Mouse (Mus musculus): ENCODE measurements around the gene Sdad1. TPM values are rescaled to one million over a fixed set of nuclear protein-coding genes. Genes with fewer than 3 reads are reported as not detected.
A peak's percentile ranks its signal among the peaks of the same experiment; 100 is the strongest.

Gene Sdad1
- polyA plus RNA-seq, 1 experiment: 15.3 TPM

- no peaks in the 10 kb centered on the region for H3K27me3 ChIP-seq (ENCODE audit: control insufficient read depth, insufficient read depth, low read length)
- H3K4me1 ChIP-seq (ENCODE audit: control insufficient read depth, insufficient read depth, low read length): no peaks in the 10 kb centered on the region
- WGBS: 95% methylated on average over 6 of the region's 6 CpGs
- no peak for DNase-seq
- TF ChIP-seq POLR2A (IDR thresholded peaks at IDR 0.05; ENCODE audit: borderline replicate concordance, insufficient read depth, low read length) (no peak), CTCF (IDR thresholded peaks at IDR 0.05; ENCODE audit: borderline replicate concordance, insufficient read depth, low read depth, low read length) (no peak)
- H3K4me3 ChIP-seq (replicated peaks; ENCODE audit: insufficient read depth, low read depth, low read length): no peak overlapping the region
- H3K27ac ChIP-seq (ENCODE audit: insufficient read depth, low read length): no peak overlapping the region
Observed at GRCm38 (mm10) chr5:92252031-92252430, 58.2 kb downstream of the Sdad1 start.

GRCm38 (mm10) chr5:92248614-92249013 lies 61.7 kb downstream of the Sdad1 start:
- DNase-seq: no peak
- WGBS: 81% methylated on average over 11 of the region's 11 CpGs
- no peak overlapping the region for H3K4me3 ChIP-seq (replicated peaks; ENCODE audit: insufficient read depth, low read depth, low read length)
- H3K27ac ChIP-seq (ENCODE audit: insufficient read depth, low read length): no peak overlapping the region
- H3K27me3 ChIP-seq (ENCODE audit: control insufficient read depth, insufficient read depth, low read length): no peaks in the 10 kb centered on the region
- H3K4me1 ChIP-seq (ENCODE audit: control insufficient read depth, insufficient read depth, low read length): no peaks in the 10 kb centered on the region
- no peak for TF ChIP-seq CTCF (IDR thresholded peaks at IDR 0.05; ENCODE audit: borderline replicate concordance, insufficient read depth, low read depth, low read length)
- TF ChIP-seq POLR2A (IDR thresholded peaks at IDR 0.05; ENCODE audit: borderline replicate concordance, insufficient read depth, low read length): no peak

GRCm38 (mm10) chr5:92245483-92245882 lies 64.8 kb downstream of the Sdad1 start:
- Histone ChIP-seq H3K27ac (ENCODE audit: insufficient read depth, low read length) (no peak overlapping the region), H3K4me3 (replicated peaks; ENCODE audit: insufficient read depth, low read depth, low read length) (no peak overlapping the region), H3K4me1 (ENCODE audit: control insufficient read depth, insufficient read depth, low read length) (no peaks in the 10 kb centered on the region), H3K27me3 (ENCODE audit: control insufficient read depth, insufficient read depth, low read length) (no peaks in the 10 kb centered on the region; the same call in 1 of the 2 replicates)
- TF ChIP-seq POLR2A (IDR thresholded peaks at IDR 0.05; ENCODE audit: borderline replicate concordance, insufficient read depth, low read length): no peak
- TF ChIP-seq CTCF (IDR thresholded peaks at IDR 0.05; ENCODE audit: borderline replicate concordance, insufficient read depth, low read depth, low read length): no peak
- DNase-seq: no peak
- WGBS: 94% methylated on average over 9 of the region's 9 CpGs

GRCm38 (mm10) chr5:92244900-92245299 lies 65.4 kb downstream of the Sdad1 start:
- WGBS: 94% methylated on average over 2 of the region's 2 CpGs
- H3K27me3 ChIP-seq (ENCODE audit: control insufficient read depth, insufficient read depth, low read length): no peaks in the 10 kb centered on the region; the same call in 1 of the 2 replicates
- TF ChIP-seq CTCF (IDR thresholded peaks at IDR 0.05; ENCODE audit: borderline replicate concordance, insufficient read depth, low read depth, low read length) (no peak), POLR2A (IDR thresholded peaks at IDR 0.05; ENCODE audit: borderline replicate concordance, insufficient read depth, low read length) (no peak)
- no peak for DNase-seq
- H3K4me1 ChIP-seq (ENCODE audit: control insufficient read depth, insufficient read depth, low read length): no peaks in the 10 kb centered on the region
- no peak overlapping the region for H3K4me3 ChIP-seq (replicated peaks; ENCODE audit: insufficient read depth, low read depth, low read length)
- no peak overlapping the region for H3K27ac ChIP-seq (ENCODE audit: insufficient read depth, low read length)

- WGBS: 55% methylated on average over 12 of the region's 12 CpGs
- DNase-seq: no peak
Observed at GRCm38 (mm10) chr5:92240769-92241168, 69.5 kb downstream of the Sdad1 start.

GRCm38 (mm10) chr5:92239333-92240232 lies 70.7 kb downstream of the Sdad1 start:
- H3K4me3 ChIP-seq (replicated peaks; ENCODE audit: insufficient read depth, low read depth, low read length): no peak overlapping the region
- WGBS: 40% methylated on average over 29 of the region's 29 CpGs
- TF ChIP-seq CTCF (IDR thresholded peaks at IDR 0.05; ENCODE audit: borderline replicate concordance, insufficient read depth, low read depth, low read length): peak; percentile 56; the same call in 1 of the 2 replicates
- no peak for TF ChIP-seq POLR2A (IDR thresholded peaks at IDR 0.05; ENCODE audit: borderline replicate concordance, insufficient read depth, low read length)

More at GRCm38 (mm10) chr5:92240769-92241168, 69.5 kb downstream of the Sdad1 start:
- H3K27me3 ChIP-seq (ENCODE audit: control insufficient read depth, insufficient read depth, low read length): no peaks in the 10 kb centered on the region; the same call in 1 of the 2 replicates
- H3K27ac ChIP-seq (ENCODE audit: insufficient read depth, low read length): no peak overlapping the region
- TF ChIP-seq POLR2A (IDR thresholded peaks at IDR 0.05; ENCODE audit: borderline replicate concordance, insufficient read depth, low read length) (no peak), CTCF (IDR thresholded peaks at IDR 0.05; ENCODE audit: borderline replicate concordance, insufficient read depth, low read depth, low read length) (no peak)
- H3K4me3 ChIP-seq (replicated peaks; ENCODE audit: insufficient read depth, low read depth, low read length): no peak overlapping the region
- H3K4me1 ChIP-seq (ENCODE audit: control insufficient read depth, insufficient read depth, low read length): no peaks in the 10 kb centered on the region

GRCm38 (mm10) chr5:92234939-92235557 lies 75.2 kb downstream of the Sdad1 start:
- 67% methylated on average over 5 of the region's 5 CpGs for WGBS
- H3K4me1 ChIP-seq (ENCODE audit: control insufficient read depth, insufficient read depth, low read length): no peaks in the 10 kb centered on the region
- no peak overlapping the region for H3K27ac ChIP-seq (ENCODE audit: insufficient read depth, low read length)
- DNase-seq: no peak
- H3K27me3 ChIP-seq (ENCODE audit: control insufficient read depth, insufficient read depth, low read length): no peaks in the 10 kb centered on the region
- TF ChIP-seq POLR2A (IDR thresholded peaks at IDR 0.05; ENCODE audit: borderline replicate concordance, insufficient read depth, low read length) (no peak), CTCF (IDR thresholded peaks at IDR 0.05; ENCODE audit: borderline replicate concordance, insufficient read depth, low read depth, low read length) (no peak)
- H3K4me3 ChIP-seq (replicated peaks; ENCODE audit: insufficient read depth, low read depth, low read length): no peak overlapping the region

More at GRCm38 (mm10) chr5:92239333-92240232, 70.7 kb downstream of the Sdad1 start:
- peak; percentile 66 to 74 for DNase-seq
- Histone ChIP-seq H3K27ac (ENCODE audit: insufficient read depth, low read length) (no peak overlapping the region), H3K4me1 (ENCODE audit: control insufficient read depth, insufficient read depth, low read length) (no peaks in the 10 kb centered on the region), H3K27me3 (ENCODE audit: control insufficient read depth, insufficient read depth, low read length) (no peaks in the 10 kb centered on the region; the same call in 1 of the 2 replicates)

Other genes starting within 250 kb of the Sdad1 start
- 123 and 125 TPM in 2 replicates for gene G3bp2, start 226.8 kb downstream of the Sdad1 start, polyA plus RNA-seq (2012; rRNA removed)
- 55.2 and 59.3 TPM in 2 replicates for gene Uso1, start 172.5 kb downstream of the Sdad1 start, polyA plus RNA-seq (2012; rRNA removed)
- gene U90926, start 95.1 kb downstream of the Sdad1 start, polyA plus RNA-seq (2012; rRNA removed): not detected in 2 replicates
- gene Ppef2, start 54.2 kb downstream of the Sdad1 start, polyA plus RNA-seq (2012; rRNA removed): 2.1 and 2.7 TPM in 2 replicates
- 32.1 and 37.6 TPM in 2 replicates for gene Naaa, start 32.3 kb downstream of the Sdad1 start, polyA plus RNA-seq (2012; rRNA removed)
- 0.17 TPM in 1 of 2 replicates, not detected in the other for gene Cxcl9, start 17.6 kb upstream of the Sdad1 start, polyA plus RNA-seq (2012; rRNA removed)
- gene Art3, start 21.3 kb upstream of the Sdad1 start, polyA plus RNA-seq (2012; rRNA removed): 12.8 and 17.8 TPM in 2 replicates
- 0.64 and 0.65 TPM in 2 replicates for gene Cxcl10, start 38.4 kb upstream of the Sdad1 start, polyA plus RNA-seq (2012; rRNA removed)
- 33.0 and 36.9 TPM in 2 replicates for gene Nup54, start 124.7 kb upstream of the Sdad1 start, polyA plus RNA-seq (2012; rRNA removed)
- 67.3 and 72.1 TPM in 2 replicates for gene Scarb2, start 196.4 kb upstream of the Sdad1 start, polyA plus RNA-seq (2012; rRNA removed)
- 0.31 and 0.78 TPM in 2 replicates for gene Fam47e, start 244.6 kb upstream of the Sdad1 start, polyA plus RNA-seq (2012; rRNA removed)

All from cerebellum, adult 2 months (tissue).